Mouse (Mus musculus) CH12.LX (cell line): ENCODE results near the gene Isg15. TPM values are rescaled to one million over a fixed set of nuclear protein-coding genes. Genes with fewer than 3 reads are reported as not detected.

Experiments used
- DNase-seq: peaks from one replicate; pipeline ENCODE4 v3.0.0-alpha.2; 2013; ENCODE audit errors: extremely low read depth
- H3K27ac ChIP-seq: 2 replicates; pipeline ENCODE4 v1.5.1; 2012; ENCODE audit warnings: low read depth, mild to moderate bottlenecking, control low read depth, moderate library complexity; ENCODE audit not compliant: insufficient read depth
- H3K27me3 ChIP-seq: replicated peaks from 2 replicates; pipeline ENCODE3; 2012; ENCODE audit warnings: inconsistent platforms
- H3K36me3 ChIP-seq, 2 experiments: replicated peaks in 1 of 2; 2 replicates each; pipeline versions ENCODE3 to v1.6.1; 2012; ENCODE audit warnings: inconsistent platforms in 1 of 2, low read length in 1 of 2, mild to moderate bottlenecking in 1 of 2, mixed read lengths in 1 of 2, moderate library complexity in 1 of 2; ENCODE audit not compliant: control insufficient read depth in 1 of 2, insufficient read depth in 1 of 2
- H3K4me1 ChIP-seq, 2 experiments: 2 replicates each; pipeline ENCODE4 v1.6.1; 2012; ENCODE audit warnings: inconsistent platforms in 1 of 2, moderate library complexity in 1 of 2; ENCODE audit not compliant: insufficient read depth in 2 of 2, control insufficient read depth in 1 of 2
- H3K4me2 ChIP-seq: 2 replicates; pipeline ENCODE4 v1.6.1; 2012; ENCODE audit warnings: low read depth, mild to moderate bottlenecking, control low read depth; ENCODE audit not compliant: poor library complexity, insufficient read depth, severe bottlenecking
- H3K4me3 ChIP-seq, 3 experiments: fragments of 150-350 bp in 1 of 3; sonication (generic) in 1 of 3; replicated peaks in 1 of 3; 2 replicates each; pipeline versions ENCODE3 to v1.5.1; 2011 to 2012; ENCODE audit warnings: low read depth in 2 of 3, low read length in 2 of 3, mild to moderate bottlenecking in 2 of 3, moderate library complexity in 2 of 3, control low read depth in 1 of 3, improper control_type of control experiment in 1 of 3, inconsistent platforms in 1 of 3, mixed read lengths in 1 of 3; ENCODE audit not compliant: poor library complexity in 1 of 3
- H3K79me2 ChIP-seq: replicated peaks from 2 replicates; pipeline ENCODE4 v1.6.1; 2012; ENCODE audit warnings: mild to moderate bottlenecking, moderate library complexity; ENCODE audit not compliant: control insufficient read depth, poor library complexity, insufficient read depth, severe bottlenecking; ENCODE audit errors: extremely low read depth
- H3K9ac ChIP-seq: 2 replicates; pipeline ENCODE4 v1.6.1; 2012; ENCODE audit warnings: low read depth, mild to moderate bottlenecking, control low read depth, moderate library complexity; ENCODE audit not compliant: insufficient read depth
- H3K9me3 ChIP-seq: replicated peaks from 2 replicates; pipeline ENCODE3; 2012; ENCODE audit warnings: low read length, inconsistent platforms, mixed read lengths
- BHLHE40 ChIP-seq: IDR thresholded peaks from 2 replicates; pipeline ENCODE4 v1.6.1; 2011; ENCODE audit warnings: mild to moderate bottlenecking, low read depth, low read length, improper control_type of control experiment
- E2F4 ChIP-seq: IDR thresholded peaks from 2 replicates; pipeline ENCODE4 v1.6.1; 2011; ENCODE audit warnings: low read depth, low read length, improper control_type of control experiment; ENCODE audit not compliant: insufficient replicate concordance
- ELF1 ChIP-seq: IDR thresholded peaks from 2 replicates; pipeline ENCODE4 v1.6.1; 2014; ENCODE audit warnings: low read depth, mild to moderate bottlenecking, inconsistent platforms, low read length, improper control_type of control experiment
- EP300 ChIP-seq: IDR thresholded peaks from 2 replicates; pipeline ENCODE4 v1.6.1; 2011; ENCODE audit warnings: low read length, improper control_type of control experiment
- ETS1 ChIP-seq: conservative IDR thresholded peaks from 2 replicates; pipeline ENCODE4 v1.6.1; 2012; ENCODE audit warnings: low read depth, mild to moderate bottlenecking, inconsistent platforms, low read length, improper control_type of control experiment, moderate library complexity
- GABPA ChIP-seq: IDR thresholded peaks from 2 replicates; pipeline ENCODE4 v1.6.1; 2012; ENCODE audit warnings: low read depth, low read length, improper control_type of control experiment, inconsistent platforms; ENCODE audit not compliant: insufficient replicate concordance
- HCFC1 ChIP-seq: IDR thresholded peaks from 2 replicates; pipeline ENCODE4 v1.6.1; 2012; ENCODE audit warnings: low read depth, mild to moderate bottlenecking, inconsistent platforms, low read length, improper control_type of control experiment
- JUN ChIP-seq: IDR thresholded peaks from 2 replicates; pipeline ENCODE4 v1.6.1; 2011; ENCODE audit warnings: low read depth, mild to moderate bottlenecking, low read length, improper control_type of control experiment, moderate library complexity; ENCODE audit not compliant: insufficient read depth
- KAT2A ChIP-seq: IDR thresholded peaks from 2 replicates; pipeline ENCODE4 v1.6.1; 2012; ENCODE audit warnings: low read length, improper control_type of control experiment, inconsistent platforms; ENCODE audit not compliant: insufficient replicate concordance
- MAX ChIP-seq: IDR thresholded peaks from 2 replicates; pipeline ENCODE4 v1.6.1; 2011; ENCODE audit warnings: low read length, improper control_type of control experiment
- MAZ ChIP-seq: IDR thresholded peaks from 2 replicates; pipeline ENCODE4 v1.6.1; 2012; ENCODE audit warnings: low read depth, mild to moderate bottlenecking, inconsistent platforms, low read length, improper control_type of control experiment, moderate library complexity
- MXI1 ChIP-seq: IDR thresholded peaks from 2 replicates; pipeline ENCODE4 v1.6.1; 2011; ENCODE audit warnings: mild to moderate bottlenecking, low read depth, low read length, improper control_type of control experiment
- MYC ChIP-seq: IDR thresholded peaks from 2 replicates; pipeline ENCODE4 v1.6.1; 2011; ENCODE audit warnings: low read depth, mild to moderate bottlenecking, improper control_type of control experiment, low read length
- NELFE ChIP-seq: IDR thresholded peaks from 2 replicates; pipeline ENCODE4 v1.6.1; 2011; ENCODE audit warnings: low read depth, low read length, improper control_type of control experiment
- POLR2A ChIP-seq: IDR thresholded peaks from 2 replicates; pipeline ENCODE4 v1.6.1; 2011; ENCODE audit warnings: low read depth, mild to moderate bottlenecking, improper control_type of control experiment, low read length
- POLR2AphosphoS2 ChIP-seq: IDR thresholded peaks from 2 replicates; pipeline ENCODE4 v1.6.1; 2011; ENCODE audit warnings: low read depth, low read length, improper control_type of control experiment
- SMC3 ChIP-seq: IDR thresholded peaks from 2 replicates; pipeline ENCODE4 v1.6.1; 2011; ENCODE audit warnings: low read depth, low read length, improper control_type of control experiment
- UBTF ChIP-seq: IDR thresholded peaks from 2 replicates; pipeline ENCODE4 v1.6.1; 2012; ENCODE audit warnings: low read depth, mild to moderate bottlenecking, inconsistent platforms, low read length, improper control_type of control experiment, moderate library complexity
- USF1 ChIP-seq: IDR thresholded peaks from 2 replicates; pipeline ENCODE4 v1.6.1; 2014; ENCODE audit warnings: low read depth, mild to moderate bottlenecking, inconsistent platforms, low read length, improper control_type of control experiment
- ZKSCAN1 ChIP-seq: IDR thresholded peaks from 2 replicates; pipeline ENCODE4 v1.6.1; 2012; ENCODE audit warnings: low read depth, inconsistent platforms, low read length, improper control_type of control experiment, borderline replicate concordance
- ZMIZ1 ChIP-seq: IDR thresholded peaks from 2 replicates; pipeline ENCODE4 v1.6.1; 2012; ENCODE audit warnings: low read depth, mild to moderate bottlenecking, inconsistent platforms, low read length, improper control_type of control experiment
- dilution Hi-C: fragments of 300-500 bp; cut with MboI; formaldehyde crosslinking; loops from 2 replicates; pipeline ENCODE4 v1.14.3; 2020; ENCODE audit warnings: low sequenced_read_pairs; ENCODE audit not compliant: extremely low pct_unique_long_range_greater_than_20kb, extremely low pct_ligation_motif_present
- in situ Hi-C: fragments of 300-500 bp; cut with MboI; formaldehyde crosslinking; loops from 3 replicates; pipeline ENCODE4 v1.14.3; 2019; ENCODE audit warnings: low sequenced_read_pairs, low pct_ligation_motif_present, low pct_unique_long_range_greater_than_20kb, mixed read lengths
- polyA plus RNA-seq: library from polyadenylated mRNA; unstranded; fragments of >175 nt; gene quantifications from 2 replicates; pipeline ENCODE4 v1.2.1, GENCODE M21; 2012; ENCODE audit warnings: low read depth; ENCODE audit not compliant: insufficient read length
- total RNA-seq, 2 experiments: library from RNA; depleted of rRNA; stranded (reverse); fragments of 300-350 nt in 1 of 2; fragments of >200 nt in 1 of 2; gene quantifications; 2 replicates each; pipeline ENCODE4 v1.2.3; 2012 to 2014

Isg15 gene
- total and polyA plus RNA-seq, 3 experiments = 4.8 to 6.8 (median 6.0) TPM

GRCm38 (mm10) chr4:156188162-156188810 is 12.3 kb downstream of the Isg15 start:
- Histone ChIP-seq H3K9ac (no peak overlapping the region), H3K27ac (no peak overlapping the region), H3K4me3 (no peak overlapping the region), H3K79me2 (no peaks in the 10 kb centered on the region), H3K36me3 (peaks cover 0 to 2% of the 10 kb centered on the region in 2 experiments), H3K4me2 (no peak overlapping the region), H3K9me3 (no peaks in the 10 kb centered on the region), H3K27me3 (no peaks in the 10 kb centered on the region), H3K4me1 (peaks cover 3 to 27% of the 10 kb centered on the region in 2 experiments; a peak in 2 of 4 replicates)
- in situ Hi-C loops = no loop called here
- DNase-seq = no peak
- TF ChIP-seq POLR2A (no peak), MXI1 (no peak), NELFE (no peak), MAX (no peak), E2F4 (no peak), EP300 (no peak)
- dilution Hi-C loops = no loop called here

- H3K4me1 ChIP-seq = peaks cover 3 to 42% of the 10 kb centered on the region in 2 experiments; a peak in 2 of 4 replicates
- no peaks in the 10 kb centered on the region for H3K27me3 ChIP-seq
- H3K79me2 ChIP-seq = no peaks in the 10 kb centered on the region
- TF ChIP-seq ETS1 (no peak), BHLHE40 (no peak), MAX (no peak), NELFE (no peak), MAZ (no peak), USF1 (no peak), ELF1 (no peak), E2F4 (no peak), JUN (no peak), GABPA (no peak), KAT2A (no peak), MYC (no peak), POLR2AphosphoS2 (no peak), SMC3 (no peak), UBTF (no peak), MXI1 (no peak), ZMIZ1 (no peak), HCFC1 (no peak), ZKSCAN1 (no peak)
- H3K4me2 ChIP-seq = no peak overlapping the region
- no peak overlapping the region for H3K4me3 ChIP-seq
- in situ Hi-C loops = no loop called here
- peaks cover 0 to 2% of the 10 kb centered on the region in 2 experiments for H3K36me3 ChIP-seq
- no peak overlapping the region for H3K27ac ChIP-seq
- dilution Hi-C loops = no loop called here
- DNase-seq = no peak
- H3K9me3 ChIP-seq = no peaks in the 10 kb centered on the region
- no peak overlapping the region for H3K9ac ChIP-seq
Observed at GRCm38 (mm10) chr4:156185950-156186850, 14.4 kb downstream of the Isg15 start.
